Mouse (Mus musculus): Measurements from ENCODE around the gene Galnt6. TPM values are rescaled to one million over a fixed set of nuclear protein-coding genes. Genes with fewer than 3 reads are reported as not detected.

Galnt6 gene
- total RNA-seq, 4 experiments from 2014 or later: 12.4 to 15.1 (median 14.4) TPM

DNA sequence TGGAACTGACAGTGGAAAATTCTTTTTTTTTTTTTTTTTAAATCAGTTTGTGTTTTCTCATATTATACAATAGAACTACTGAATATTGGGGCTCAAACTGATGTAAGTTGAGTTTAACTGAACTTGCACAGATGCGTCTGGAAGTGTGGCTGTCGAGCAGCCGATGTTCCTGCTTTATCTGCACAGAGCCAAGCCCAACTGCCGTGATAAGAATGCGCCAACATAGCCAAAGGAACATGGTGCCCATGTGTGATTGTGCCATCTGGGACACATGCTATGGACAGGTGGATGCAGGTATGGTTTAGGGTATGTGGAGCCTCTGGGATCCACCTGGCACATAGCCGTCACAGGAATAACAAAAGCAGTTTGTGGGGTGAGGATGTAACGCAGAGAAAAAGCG lies 43.3 kb downstream of the Galnt6 start:
- DNase-seq (ENCODE audit: low spot score in 2 of 2): no peak

DNA sequence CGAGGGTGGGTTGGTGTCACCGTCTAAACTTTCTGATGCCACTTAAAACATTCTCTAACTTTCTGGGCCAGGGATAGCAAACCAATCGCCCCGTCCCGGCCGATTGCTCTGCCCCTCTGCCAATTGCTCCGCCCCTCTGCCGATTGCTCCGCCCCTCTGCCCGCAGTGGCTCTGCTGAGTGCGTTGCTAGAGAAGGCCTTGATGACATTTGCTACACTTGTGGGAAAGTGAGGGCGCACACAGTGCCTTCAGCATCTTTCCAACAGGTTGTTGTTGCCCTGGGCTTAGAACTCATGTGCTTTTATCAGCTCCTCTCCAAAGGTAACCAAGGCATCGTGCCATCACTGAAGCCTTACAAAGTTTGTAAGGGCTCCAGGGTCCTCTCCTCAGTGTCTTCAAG lies 43.9 kb downstream of the Galnt6 start:
- no peak for DNase-seq (ENCODE audit: low spot score in 2 of 2)

DNA sequence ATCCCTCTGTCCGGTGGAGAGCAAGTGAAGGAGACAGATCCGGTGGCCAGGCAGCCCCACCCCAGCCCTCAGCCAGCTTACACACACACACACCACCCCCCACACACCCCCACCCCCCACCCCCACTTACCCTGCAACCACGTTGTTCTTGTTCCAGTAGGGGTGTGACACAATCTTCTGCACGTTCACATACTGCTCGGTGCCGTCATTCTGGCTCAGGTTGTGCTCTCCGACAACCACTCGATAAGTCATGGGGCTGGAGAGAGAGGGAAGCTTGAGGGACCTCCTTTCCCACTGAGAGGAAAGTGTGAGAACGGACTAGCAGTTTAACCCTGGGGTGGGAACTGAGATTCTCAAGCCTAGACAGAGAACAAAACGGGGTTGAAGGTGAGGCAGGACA lies 44.7 kb downstream of the Galnt6 start:
- no peak for DNase-seq (ENCODE audit: low spot score in 2 of 2)

DNA sequence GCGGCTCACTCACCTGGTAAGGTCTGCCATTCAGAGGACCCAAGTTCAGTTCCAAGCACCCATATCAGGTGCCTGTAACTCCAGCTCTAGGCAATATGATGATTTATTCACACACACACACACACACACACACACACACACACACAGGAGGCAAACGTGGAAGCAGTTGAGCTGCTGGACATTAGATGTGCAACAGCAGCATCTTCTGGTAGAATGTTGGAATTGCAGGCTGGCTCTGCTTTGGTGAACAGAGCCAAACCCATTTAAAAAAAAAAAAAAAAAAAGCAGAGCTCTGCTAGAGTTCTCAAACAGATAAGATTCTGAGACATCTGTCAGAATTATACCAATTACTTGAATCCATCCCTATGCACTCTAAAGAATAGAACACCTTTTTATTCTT lies 46.1 kb downstream of the Galnt6 start:
- peak; percentile 54 to 62 for DNase-seq (ENCODE audit: low spot score in 2 of 2)

DNA sequence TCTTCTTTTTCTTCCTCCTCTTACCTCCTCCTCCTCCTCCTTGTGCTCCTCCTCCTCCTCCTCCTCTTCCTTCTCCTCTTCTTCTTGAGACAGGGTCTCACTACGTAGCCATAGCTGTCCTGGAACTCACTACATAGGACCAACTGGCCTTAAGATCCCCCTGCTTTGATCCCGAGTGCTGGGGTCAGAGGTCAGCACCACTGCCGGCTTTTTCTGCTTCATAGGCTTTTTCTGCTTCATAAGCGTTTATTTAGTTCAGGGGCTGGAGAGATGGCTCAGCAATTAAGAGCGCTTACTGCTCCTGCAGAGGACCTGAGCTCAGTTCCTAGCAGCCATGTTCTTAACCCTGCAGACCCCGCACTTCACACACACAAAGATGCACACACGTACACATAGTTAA lies 47.4 kb downstream of the Galnt6 start:
- DNase-seq (ENCODE audit: low spot score in 2 of 2): no peak

DNA sequence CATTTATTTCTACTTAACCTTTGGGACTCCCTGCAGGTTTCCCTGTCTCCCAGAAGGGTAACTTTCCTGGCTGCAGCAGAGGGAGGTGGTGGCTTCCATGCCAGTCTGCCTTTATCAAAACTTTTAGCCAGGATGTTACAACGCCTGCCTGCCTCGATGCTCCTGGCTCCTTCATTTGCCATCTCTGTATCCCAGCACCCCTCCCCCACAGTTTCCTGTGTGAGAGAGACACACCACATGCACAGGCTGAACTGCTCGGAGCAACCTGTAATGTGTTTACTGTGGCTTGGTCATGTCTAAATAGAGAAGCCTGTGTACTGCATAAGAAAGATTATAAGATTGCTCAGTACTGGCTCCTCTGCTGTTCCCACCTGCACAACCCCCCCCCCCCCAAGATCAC lies 48.8 kb downstream of the Galnt6 start:
- no peak for DNase-seq (ENCODE audit: low spot score in 2 of 2)

DNA sequence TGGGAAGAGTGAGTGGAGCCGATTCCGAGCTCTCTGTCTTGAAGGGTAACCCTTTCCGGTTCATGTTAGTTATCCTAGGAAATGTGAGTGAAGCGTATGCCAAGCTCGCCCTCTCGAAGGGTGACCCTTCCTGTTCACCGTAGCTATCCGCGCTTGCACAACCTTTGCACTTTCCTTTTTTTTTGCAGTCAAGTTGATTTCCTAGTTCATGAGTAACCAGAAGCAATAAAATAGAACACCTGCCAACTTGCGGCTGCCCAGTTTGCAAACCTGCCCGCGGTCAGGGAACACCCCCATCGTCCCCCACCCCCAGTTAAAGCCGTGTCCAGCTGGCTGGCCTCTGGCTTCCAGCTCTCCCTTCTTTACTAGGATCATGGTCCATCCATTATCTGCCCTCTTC lies 50.2 kb downstream of the Galnt6 start:
- no peak for DNase-seq (ENCODE audit: low spot score in 2 of 2)

DNA sequence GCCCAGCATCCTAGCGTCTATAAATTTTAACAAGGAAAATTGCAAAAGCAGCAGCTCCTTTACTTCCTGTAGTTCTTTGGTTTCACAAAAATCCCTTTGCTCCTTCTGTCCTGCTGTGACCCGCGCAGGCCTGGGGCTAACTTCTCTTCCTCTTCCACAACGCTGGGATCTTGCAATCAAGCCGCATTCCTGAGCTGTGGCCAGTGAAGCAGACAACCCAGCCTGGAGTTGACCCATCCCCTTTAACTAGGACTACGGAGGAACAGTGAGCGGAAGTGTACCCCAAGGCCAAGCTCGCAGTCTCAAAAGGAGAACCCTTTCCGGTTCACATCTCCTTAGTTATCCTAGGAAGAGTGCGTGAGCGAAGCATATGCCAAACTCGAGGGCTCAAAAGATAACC lies 50.6 kb downstream of the Galnt6 start:
- DNase-seq (ENCODE audit: low spot score in 2 of 2): no peak

DNA sequence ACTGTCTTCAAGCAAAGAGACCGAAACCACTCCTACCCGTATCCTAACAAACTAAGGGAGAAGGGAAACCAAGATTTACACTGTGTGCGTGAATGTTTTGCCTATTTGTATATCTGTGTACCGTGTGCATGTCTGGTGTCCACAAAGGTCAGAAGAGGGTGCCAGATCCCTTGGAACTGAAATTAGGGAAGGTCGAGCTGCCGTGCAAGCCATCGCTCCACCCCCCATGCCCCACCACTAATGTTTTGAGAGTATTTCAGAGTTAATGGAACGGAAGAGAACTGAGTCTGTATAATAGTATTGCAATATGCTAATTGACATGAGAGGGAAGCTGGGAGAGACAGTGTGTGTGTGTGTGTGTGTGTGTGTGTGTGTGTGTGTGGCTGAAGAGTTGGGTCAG lies 51.5 kb downstream of the Galnt6 start:
- no peak for DNase-seq (ENCODE audit: low spot score in 2 of 2)

DNA sequence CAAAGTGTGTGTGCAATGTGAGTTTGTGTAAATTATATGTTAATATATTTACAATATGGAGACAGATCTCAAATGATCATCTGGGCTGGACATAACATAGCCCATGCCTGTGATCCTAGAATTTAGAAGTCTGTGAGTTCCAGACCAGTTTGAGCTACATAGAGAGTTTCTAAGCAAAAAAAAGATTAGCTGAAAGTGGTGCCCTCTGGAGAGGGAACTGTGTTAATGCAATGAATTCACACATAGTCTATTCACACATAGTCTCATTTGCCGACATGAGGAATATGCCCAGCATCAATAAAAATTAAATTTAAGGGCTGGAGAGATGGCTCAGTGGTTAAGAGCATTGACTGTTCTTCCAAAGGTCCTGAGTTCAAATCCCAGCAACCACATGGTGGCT lies 52.7 kb downstream of the Galnt6 start:
- no peak for DNase-seq (ENCODE audit: low spot score in 2 of 2)

DNA sequence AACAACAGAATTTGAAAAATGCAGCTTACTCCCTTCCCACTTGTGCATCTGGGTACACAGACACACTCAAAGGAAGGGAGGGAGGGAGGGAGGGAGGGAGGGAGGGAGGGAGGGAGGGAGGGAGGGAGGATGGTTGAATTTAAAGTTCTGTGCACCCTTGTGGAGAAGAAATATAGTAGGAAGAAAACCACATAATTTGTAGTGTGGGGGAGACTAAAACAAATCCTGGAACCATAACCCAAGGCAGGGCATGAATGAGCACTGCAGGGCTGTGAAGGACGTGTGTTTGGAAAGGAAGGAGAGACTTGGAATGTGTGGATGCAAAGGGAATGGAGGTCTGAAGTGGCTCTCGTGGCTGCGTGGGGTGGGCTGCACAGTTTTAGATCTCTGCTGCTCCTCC lies 53.7 kb downstream of the Galnt6 start:
- DNase-seq (ENCODE audit: low spot score in 2 of 2): no peak

DNA sequence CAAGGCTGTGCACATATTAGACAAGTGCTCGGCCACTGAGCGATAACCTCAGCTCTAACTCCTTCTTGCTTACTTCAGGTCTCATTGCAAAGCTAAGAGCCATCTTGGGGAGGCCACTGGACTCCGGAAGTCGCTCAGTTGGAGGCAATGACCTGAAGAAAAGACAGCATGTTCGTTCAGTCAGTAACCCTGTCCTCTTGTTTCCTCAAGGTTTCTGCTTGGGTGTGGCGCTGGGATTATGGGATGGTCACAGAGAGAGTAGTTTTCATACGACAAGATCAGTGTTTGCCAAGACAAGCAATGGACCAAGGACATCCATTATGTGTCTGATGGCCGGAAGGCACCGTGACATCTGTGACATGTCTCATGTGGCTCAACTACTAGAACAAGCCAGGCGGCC lies 54.6 kb downstream of the Galnt6 start:
- DNase-seq (ENCODE audit: low spot score in 2 of 2): no peak

DNA sequence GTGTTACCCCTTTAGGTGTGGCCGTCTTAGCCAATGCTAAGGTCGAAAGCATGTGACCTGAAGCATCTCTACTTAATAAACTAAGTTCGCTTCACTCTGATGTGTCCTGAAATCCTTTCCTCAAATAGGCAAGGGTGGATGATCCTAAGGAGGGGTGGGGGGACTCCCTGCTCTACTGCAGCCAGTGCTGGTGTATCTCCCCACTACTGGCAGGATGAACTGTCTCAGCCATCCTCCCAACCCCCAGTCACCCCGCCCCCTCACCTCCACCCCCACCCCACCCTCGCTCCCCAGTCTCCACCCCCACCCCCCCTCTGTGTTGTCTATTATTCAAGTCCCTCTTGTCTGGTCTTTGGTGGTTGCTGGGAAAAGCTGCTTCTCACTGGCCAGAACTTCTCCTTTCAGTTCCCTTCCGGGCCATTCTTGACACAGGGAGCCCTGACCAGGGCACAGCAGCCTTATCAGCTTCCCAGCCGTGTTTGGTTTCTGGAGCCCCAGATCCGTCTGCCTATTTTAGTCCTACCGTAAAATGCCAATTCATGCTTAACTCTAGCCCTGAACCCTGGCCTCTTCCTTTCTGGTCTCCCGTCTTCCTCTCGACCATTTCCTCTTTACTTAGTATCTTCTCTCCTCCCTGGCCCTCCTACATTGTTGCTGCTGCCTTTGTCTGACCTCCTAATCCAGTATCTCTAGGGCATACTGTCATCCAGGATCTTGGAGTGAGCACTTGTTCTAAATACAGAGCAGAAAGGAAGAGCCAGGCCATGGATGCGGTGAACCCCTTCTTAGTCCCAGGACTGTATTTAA lies 55.4 kb downstream of the Galnt6 start:
- DNase-seq (ENCODE audit: low spot score in 2 of 2): no peak

DNA sequence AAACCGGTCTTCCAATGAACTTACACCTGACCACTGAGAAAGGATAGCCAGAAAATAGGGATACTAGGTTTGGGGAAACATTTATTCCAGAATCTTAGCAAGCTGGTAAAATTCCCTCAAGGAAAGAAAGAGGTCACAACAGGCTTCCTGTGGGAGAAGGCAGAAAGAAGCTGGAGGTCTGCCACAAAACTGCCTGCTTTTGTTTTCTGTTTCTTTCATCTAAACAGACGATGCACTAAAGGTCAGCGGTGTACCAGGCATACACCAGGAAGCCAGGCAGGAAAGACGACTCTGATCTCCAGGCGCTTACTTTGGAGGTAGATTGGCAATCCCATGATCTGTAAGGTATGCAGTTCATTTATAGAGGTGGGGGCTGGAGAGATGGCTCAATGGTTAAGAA lies 58.3 kb downstream of the Galnt6 start:
- DNase-seq (ENCODE audit: low spot score in 2 of 2): no peak

DNA sequence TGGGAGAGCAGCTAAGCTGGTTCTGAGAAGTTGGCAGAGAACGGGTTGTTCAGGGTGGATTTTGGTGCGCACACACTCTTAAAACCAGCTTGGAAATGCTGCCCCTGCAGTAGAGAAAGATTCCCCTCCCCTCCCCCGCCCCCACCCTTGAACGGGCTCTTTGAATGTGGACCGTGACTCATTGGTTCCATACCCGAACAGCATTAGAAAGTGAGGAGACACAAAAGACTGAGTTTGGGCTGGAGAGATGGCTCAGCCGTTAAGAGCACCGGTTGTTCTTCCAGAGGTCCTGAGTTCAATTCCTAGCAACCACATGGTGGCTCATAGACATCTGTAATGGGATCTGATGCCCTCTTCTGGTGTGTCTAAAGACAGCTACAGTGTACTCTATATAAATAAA lies 59.2 kb downstream of the Galnt6 start:
- no peak for DNase-seq (ENCODE audit: low spot score in 2 of 2)

DNA sequence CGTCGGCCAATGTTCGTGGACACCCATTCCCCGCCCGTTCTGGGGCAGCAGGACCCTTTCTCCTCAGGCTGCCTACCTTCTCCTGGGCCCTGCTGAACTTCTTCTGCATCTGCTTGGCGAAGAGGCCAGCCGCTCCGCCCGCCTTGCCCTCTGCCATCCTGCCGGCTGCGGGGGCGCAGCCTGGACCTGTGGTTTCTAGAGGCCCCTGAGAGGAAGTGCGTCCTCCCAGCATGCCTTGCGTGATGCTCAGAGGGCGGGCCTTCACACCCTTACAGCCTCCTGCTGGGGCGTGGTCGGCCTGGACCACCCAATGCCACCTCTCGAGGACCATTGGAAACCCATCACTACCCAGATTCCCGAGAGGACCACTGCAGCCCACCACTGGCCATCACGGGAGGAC lies 59.8 kb downstream of the Galnt6 start, which contains the start of gene Bin2:
Gene Bin2, minus strand, starts transcription at position 217 of the 400 bp plus-strand sequence.
- DNase-seq (ENCODE audit: low spot score in 2 of 2): no peak

DNA sequence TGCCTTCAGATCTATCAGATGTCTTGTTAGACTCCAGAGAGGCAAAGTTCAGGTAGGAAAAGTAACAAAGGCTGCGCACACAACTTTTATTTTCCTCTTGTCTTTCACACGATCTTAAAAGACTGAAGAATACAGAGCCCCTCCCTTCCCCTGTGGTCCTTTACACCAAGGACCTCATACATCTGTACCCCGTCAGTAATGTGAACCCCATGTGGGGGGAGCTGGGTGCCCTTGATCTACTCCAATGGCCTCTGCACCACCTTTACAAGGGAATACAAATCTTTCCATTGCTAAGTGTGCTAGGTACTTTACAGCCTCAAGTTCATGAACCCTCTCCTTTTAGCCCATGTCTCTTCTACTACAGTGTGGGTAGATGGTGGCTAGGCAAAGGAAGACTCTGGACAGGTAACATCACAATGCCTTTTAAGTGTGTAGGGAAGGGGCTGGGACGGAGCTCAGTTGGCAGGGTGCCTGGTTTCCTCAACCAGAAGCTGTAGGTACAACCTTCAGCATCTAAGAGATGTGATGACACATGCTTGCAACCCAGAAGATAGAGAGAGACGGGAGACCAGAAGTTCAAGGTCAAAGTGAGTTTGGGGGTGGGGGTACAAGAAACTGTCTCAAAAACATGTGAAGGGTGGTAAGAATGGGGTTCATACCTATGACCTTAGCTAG lies 61.2 kb downstream of the Galnt6 start:
- DNase-seq (ENCODE audit: low spot score in 2 of 2): no peak

DNA sequence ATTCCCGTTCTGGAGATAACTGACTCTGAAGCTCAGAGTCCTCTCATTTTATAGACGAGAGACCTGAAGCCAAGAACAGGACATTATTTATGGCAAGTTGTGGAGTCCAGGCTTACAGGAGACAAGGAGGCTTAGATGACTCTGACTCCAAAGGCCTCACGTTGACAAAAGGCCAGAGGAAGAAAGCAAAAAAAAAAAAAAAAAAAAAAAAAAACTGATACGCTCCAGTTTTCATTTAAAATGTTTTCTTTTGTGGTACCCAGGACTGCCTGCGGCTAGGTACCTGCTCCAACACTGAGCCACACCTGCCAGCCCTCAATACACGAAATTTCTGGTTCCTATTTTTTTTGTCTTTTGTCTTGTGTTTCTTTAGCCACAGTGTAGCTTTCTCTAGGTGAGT lies 61.8 kb downstream of the Galnt6 start:
- no peak for DNase-seq (ENCODE audit: low spot score in 2 of 2)

DNA sequence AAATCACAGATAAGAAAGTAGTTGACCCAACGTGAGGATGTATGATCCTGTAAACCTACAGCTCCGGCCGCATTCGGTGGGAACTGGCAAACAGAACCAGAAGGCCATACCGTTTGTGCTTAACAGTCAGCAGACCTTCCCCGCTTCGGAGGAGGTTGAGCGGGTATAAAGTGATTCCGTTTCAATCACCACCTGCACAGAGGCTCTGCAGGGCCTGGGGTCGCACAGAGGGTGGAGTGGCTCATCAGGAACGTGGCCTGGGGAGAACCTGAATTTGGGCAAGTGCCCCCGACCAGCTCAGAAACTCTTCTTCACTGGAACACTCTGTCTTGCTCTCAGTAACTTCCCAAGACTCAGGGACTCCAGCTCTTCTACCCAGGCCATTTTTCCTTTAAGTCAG lies 62.3 kb downstream of the Galnt6 start:
- no peak for DNase-seq (ENCODE audit: low spot score in 2 of 2)

DNA sequence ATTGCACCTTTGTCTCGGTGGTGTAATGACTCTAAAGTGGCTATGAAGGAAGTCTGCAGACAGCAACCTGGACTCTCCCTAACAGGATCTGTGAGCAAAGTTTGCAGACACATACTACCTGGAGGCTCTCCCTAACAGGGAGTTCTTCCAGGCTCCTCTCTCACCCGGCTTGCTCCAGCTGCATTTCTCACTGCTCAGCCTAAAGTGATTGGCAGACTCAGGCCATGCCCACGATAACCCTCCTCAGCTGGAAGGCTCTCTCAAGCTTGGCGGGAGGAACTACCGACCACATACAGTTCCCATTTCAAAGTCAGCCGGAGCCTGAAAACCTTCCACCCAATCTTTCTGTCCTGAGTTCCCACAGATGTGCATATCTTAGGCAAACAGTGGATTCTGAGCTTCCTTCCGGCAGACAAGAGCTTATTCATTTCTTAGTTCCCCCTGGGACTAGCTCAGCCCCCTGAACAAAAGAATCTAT lies 62.9 kb downstream of the Galnt6 start:
- DNase-seq (ENCODE audit: low spot score in 2 of 2): no peak

DNA sequence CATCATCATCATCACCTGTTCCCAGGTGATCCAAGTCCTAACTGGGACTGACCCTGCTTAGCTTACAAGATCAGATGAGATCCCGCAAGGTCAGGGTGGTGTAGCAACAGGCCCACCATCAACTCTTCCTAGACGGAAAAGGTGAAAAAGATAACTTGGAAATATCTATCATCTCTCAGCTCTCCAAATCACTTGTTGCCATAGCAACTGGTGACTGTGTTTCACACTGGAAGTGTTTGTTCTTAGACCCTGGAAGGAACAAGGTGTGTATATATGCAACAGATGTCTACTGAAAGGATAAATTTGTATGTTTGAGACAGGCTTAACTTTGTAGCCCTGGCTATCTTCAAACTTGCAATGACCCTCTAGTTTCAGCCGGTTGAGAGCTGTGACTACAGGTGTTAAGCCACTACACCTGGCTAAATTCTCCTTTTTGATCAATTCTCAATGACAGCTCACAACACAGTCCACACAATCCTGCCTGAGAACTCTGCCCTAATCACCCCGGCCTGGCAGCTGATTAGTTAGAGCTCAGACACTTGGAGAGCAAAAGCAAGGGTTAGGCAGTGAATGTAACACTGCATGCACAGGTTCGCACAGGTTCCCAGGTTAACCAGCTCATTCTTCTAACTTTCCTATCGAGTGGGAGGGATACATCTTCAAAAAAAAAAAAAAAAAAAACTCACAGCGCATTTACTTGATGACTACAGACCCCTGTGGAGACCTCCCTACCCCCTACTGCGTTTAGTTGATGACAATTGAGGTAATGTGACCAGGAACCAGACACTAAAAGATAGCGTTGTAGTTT lies 63.6 kb downstream of the Galnt6 start:
- DNase-seq (ENCODE audit: low spot score in 2 of 2): no peak

DNA sequence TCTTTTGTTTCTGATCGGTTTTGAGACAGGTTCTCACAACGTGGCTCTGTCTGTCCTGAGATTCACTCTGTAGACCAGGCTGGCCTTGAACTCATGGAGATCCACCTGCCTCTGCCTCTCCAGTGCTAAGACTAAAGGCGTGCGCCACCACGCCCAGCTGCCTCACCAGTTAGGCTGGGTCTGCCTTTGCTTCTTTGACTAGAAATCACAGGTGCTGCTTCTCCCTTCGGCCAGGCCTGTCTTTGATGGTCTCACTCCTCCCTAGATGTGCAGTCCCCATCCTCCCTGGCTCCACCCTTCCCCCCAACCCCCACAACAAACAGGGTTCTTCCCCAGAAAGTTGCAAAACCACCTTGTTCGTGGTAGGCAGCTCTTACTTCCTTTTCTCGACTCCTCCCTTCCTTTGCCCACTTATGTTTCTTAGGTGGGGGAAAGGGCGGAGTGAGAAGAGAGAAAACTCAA lies 64.3 kb downstream of the Galnt6 start:
- no peak for DNase-seq (ENCODE audit: low spot score in 2 of 2)

Data from left cerebral cortex, adult 8-10 months (tissue).